Mouse (Mus musculus): ENCODE results near the gene Sod1.

Sod1 gene

GRCm38 (mm10) chr16:90220026-90220891 is at the start of gene Sod1:
Gene Sod1 (plus strand): TSS chr16:90220754.
- DNase-seq (ENCODE audit: low read depth, low spot score), result peak; percentile 94

DNA sequence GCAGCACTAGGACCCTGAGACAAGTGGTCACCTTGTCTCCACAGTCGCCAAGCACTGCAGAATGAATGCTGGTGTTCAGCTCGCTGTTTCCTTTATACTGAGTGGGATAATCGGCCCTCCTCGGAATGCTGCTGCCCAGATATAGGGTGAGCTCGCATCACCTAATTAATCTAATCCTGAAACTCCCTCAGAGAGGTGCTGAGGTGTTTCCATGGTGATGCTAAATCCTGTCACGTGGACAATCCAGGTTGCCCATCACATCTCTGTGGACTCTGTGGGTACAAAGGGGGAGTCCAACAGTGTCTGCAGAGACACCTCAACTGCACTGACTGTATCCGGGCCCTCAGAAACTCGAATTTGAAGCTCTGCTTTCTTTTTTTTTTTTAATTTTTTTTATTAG is 49.1 kb upstream of the Sod1 start:
- no peak for DNase-seq (ENCODE audit: low read depth, low spot score)

- DNase-seq (ENCODE audit: low read depth, low spot score), result no peak
Measured at GRCm38 (mm10) chr16:90176472-90176871, 44.1 kb upstream of the Sod1 start.

DNA sequence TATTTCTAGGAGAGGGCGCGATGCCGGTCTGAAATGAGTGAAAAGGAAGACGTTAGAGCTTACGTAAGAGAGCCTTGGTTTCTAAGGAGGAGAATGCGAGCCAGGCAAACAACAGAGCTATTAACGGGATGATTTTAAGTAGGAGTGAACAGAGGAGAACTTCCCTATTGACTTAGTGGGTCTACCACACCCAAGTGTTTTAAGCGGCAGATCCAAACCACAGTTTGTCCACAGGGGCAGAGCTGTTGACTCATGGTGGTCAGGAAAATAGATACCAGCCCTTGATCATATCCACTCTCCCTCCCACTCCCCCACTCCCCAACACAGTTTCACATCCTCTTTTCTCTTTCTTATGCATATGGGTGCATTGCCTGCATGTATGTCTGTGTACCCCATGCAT is 43.1 kb upstream of the Sod1 start:
- DNase-seq (ENCODE audit: low read depth, low spot score), result no peak

GRCm38 (mm10) chr16:90178404-90178803 is 42.1 kb upstream of the Sod1 start:
- no peak for DNase-seq (ENCODE audit: low read depth, low spot score)

GRCm38 (mm10) chr16:90179892-90180291 is 40.7 kb upstream of the Sod1 start:
- no peak for DNase-seq (ENCODE audit: low read depth, low spot score)

DNA sequence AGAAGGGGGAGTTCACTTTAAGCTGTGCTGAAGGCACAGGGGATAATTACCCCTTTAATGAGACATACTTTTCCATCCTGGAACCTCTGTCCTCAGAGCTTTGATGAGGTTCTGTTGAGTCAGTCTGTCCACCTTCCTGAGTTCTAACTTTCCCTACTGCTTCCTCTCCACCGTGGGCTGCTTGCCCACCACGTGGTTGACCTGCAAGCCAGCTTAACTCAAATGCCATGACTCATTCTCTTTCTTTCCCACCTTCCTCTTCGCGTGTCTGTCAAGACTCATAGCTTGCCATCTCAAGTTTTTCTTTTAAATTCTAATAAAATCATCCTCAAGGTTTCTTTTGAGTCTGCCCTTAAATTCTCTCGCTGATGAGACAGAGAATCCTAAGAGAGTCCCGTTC is 39.6 kb upstream of the Sod1 start:
- DNase-seq (ENCODE audit: low read depth, low spot score), result no peak

DNA sequence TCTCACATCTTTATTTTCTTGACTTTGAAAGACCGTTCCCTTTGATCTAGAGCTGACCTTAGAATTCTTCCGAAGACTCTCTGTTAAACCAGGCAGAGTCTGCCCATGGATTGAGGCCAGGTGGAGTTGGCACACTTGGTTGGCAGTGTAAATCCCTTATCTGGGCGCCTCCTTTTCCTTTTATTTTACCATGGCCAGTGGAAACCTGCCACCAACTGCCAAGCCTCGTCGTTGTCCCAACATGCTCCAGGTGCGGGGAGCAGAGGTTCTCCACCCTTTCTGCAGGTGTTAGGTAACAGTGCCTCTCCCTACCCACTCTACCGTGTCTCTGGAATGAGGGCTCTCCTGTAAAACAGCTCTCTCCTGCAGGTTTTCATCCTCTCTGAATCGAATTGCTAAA is 38.9 kb upstream of the Sod1 start:
- DNase-seq (ENCODE audit: low read depth, low spot score), result no peak

DNA sequence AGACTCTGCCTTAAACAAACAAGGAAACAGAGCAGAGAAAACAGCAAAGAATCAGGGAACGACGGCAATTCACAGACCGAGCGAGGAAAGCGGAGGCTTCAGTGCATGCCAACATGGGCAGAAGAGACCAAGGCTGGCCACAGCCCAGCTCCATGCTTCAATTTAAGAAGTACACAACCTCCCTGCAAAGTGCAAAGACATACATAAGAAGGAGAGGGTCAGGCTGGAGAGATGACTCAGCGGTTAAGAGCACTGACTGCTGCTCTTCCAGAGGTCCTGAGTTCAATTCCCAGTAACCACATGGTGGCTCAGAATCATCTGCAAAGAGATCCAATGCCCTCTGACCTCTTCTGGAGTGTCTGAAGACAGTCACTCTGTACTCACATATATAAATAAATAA is 36.4 kb upstream of the Sod1 start:
- no peak for DNase-seq (ENCODE audit: low read depth, low spot score)

DNA sequence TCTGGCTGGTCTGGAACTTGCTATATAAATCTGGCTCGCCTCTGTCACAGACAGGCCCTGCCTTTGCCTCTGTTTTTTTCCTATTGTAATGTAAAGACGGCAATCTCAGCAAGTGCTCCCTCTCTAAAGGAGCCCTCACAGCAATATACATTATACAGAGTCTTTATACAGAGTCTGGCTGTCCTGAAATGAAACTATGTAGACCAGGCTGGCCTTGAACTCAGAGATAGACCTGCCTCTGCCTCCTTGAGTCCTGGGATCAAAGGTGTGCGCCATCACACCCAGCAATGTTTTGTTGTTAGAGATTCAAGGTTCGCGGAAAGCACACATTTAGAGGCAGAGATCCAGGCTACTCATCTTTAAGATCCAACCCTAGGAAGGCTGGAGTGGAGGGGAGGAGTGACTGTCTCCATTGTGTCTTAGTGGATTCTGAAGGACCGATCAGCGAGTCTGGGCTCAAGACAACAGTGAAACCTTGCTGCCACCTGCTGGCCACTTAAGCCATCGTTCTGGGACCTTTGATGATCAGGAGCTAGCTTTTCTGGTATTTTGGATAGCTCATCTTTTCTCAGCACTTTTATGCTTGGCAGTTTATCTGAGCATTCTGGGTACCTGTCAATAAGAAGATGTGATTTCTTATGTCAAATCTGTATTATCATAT is 34.5 kb upstream of the Sod1 start:
- peak; percentile 67 for DNase-seq (ENCODE audit: low read depth, low spot score)

GRCm38 (mm10) chr16:90187453-90187852 is 33.1 kb upstream of the Sod1 start:
- no peak for DNase-seq (ENCODE audit: low read depth, low spot score)

GRCm38 (mm10) chr16:90191289-90191688 is 29.3 kb upstream of the Sod1 start:
- DNase-seq (ENCODE audit: low read depth, low spot score), result no peak

DNA sequence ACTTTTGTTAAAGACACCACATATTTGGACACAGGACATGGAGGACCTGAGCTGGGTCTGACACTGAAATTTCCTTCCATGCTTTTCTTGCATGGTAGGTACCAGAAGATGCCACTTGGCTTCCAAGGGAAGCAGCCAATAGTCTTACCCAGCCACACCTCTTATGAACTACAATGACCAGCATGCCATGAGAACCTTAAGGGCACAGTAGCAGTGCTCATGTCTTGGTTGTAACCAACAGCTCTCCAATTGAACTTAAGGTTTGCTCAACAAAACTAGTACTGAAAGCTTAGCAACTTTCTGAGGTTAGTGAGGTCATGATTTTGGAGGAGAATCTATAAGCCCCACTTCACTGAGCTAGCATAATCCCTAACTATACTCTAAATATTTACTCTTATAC is 26.8 kb upstream of the Sod1 start:
- DNase-seq (ENCODE audit: low read depth, low spot score), result no peak

DNA sequence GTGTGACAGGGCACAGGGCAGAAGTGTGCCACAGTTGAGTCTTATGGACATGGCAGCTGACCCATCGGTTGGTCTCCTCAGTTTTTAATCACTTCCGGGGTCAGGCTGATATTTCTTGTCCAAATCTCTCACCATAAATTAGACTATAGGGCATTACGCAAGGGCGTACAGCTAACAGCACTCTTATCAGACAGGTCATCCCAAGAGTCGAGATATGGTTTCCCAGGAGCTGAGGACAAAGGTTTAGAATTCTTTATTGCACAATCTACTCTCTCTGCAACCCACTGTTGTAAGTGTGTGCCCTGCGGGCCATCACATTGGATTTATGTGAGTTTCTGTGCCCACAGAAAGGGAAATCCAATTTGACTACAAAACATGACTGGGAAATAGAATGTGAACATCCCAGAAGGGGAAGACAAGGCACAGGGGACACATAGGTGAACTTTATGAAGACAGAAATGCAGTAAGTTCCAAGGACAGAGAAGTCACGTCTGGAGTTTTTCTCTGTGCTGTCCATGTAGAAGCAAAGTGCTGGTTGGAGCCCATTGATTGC is 23.8 kb upstream of the Sod1 start:
- DNase-seq (ENCODE audit: low read depth, low spot score), result no peak

- peak; percentile 66 for DNase-seq (ENCODE audit: low read depth, low spot score)
Measured at GRCm38 (mm10) chr16:90197337-90197973, 23.1 kb upstream of the Sod1 start.

DNA sequence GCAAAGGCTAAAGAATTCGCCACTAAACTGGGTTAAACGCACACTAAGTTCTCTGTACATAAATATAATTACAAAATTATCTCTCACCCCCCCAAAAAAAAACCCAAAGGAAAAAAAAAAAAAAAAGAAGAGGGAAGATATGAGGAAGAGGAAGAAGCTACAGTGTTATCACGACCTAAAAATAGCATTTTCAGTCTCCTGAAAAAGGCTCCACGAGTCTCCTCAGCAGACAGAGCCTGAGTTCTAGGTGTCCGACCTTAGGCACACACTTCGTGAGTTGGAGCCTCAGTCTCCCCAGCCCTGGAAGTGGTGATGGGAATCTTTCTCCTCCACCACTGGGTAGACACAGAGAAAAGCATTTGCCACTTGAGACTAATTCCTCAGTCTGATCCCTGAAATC is 21.9 kb upstream of the Sod1 start:
- DNase-seq (ENCODE audit: low read depth, low spot score), result no peak

- DNase-seq (ENCODE audit: low read depth, low spot score), result no peak
Measured at GRCm38 (mm10) chr16:90199174-90199573, 21.4 kb upstream of the Sod1 start.

- DNase-seq (ENCODE audit: low read depth, low spot score), result no peak
Measured at GRCm38 (mm10) chr16:90202140-90202539, 18.4 kb upstream of the Sod1 start.

DNA sequence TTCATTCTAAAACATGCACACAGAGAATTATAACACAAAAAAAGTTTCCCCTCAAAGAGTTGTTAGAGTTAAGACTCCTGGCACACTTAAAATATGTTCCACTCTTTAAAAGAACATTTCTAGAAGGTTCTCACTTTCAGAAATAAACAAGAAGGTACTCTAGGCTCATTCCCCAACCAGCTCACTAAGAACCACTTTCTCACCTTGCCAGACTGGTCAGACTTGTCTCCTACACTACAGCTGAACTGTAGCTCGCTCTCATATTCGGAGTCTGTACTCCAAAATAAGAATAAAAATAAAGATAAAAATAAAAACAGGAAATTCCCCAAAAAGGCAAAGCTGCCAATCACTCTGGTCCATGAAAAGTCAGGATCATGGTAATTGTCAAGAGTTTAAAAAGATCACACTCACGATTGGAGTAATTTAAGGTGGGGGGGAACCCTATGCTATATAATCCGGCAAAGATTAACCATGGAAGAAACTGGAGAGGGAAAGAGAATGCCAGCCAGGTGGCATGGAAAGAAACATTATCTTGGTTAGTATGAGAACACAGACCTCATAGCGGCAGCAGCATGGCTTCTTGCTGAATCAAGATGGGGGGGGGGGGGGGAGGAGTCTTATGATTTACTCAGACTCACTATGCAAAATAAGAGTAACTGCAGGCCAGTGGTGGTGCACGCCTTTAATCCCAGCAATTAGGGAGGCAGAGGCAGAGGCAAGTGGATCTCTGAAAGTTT is 17.2 kb upstream of the Sod1 start:
- DNase-seq (ENCODE audit: low read depth, low spot score), result no peak

- DNase-seq (ENCODE audit: low read depth, low spot score), result no peak
Measured at GRCm38 (mm10) chr16:90204868-90205267, 15.7 kb upstream of the Sod1 start.

GRCm38 (mm10) chr16:90208996-90209395 is 11.6 kb upstream of the Sod1 start:
- no peak for DNase-seq (ENCODE audit: low read depth, low spot score)

- no peak for DNase-seq (ENCODE audit: low read depth, low spot score)
Measured at GRCm38 (mm10) chr16:90210717-90211116, 9.8 kb upstream of the Sod1 start.

Data from embryo, embryonic 11.5 days (tissue).